8 mouse cellular contexts compared by ENCODE assay signal in genomic region chr2:6192820-6193590, GRCm38 (mm10). TPM values are rescaled to one million over a fixed set of nuclear protein-coding genes. Genes with fewer than 3 reads are reported as not detected.
DNase-seq lines count a peak whose midpoint lies in the region; ATAC-seq and TF ChIP-seq lines count a peak whose summit lies in the region.

No protein-coding gene starts in this region.

- peaks cover 1% of the 10 kb centered on the region; the same call in 1 of the 2 replicates for H3K4me1 ChIP-seq in heart, adult 2 months (ENCODE audit: control insufficient read depth, insufficient read depth, low read length)
- H3K4me1 ChIP-seq in limb, embryonic 11.5 days (ENCODE audit: control insufficient read depth, insufficient read depth, low read length) = peaks cover 6% of the 10 kb centered on the region
- H3K4me1 ChIP-seq in midbrain, embryonic 15.5 days = peaks cover 12% of the 10 kb centered on the region
- no peaks in the 10 kb centered on the region; the same call in 1 of the 2 replicates for H3K4me1 ChIP-seq in stomach, embryonic 16.5 days (ENCODE audit: control insufficient read depth, insufficient read depth, low read length)

- H3K27me3 ChIP-seq in heart, adult 2 months (ENCODE audit: control insufficient read depth, insufficient read depth, low read length) = no peaks in the 10 kb centered on the region
- H3K27me3 ChIP-seq in limb, embryonic 11.5 days (ENCODE audit: control insufficient read depth, insufficient read depth, low read length) = no peaks in the 10 kb centered on the region
- H3K27me3 ChIP-seq in midbrain, embryonic 15.5 days (replicated peaks) = no peaks in the 10 kb centered on the region
- no peaks in the 10 kb centered on the region for H3K27me3 ChIP-seq in stomach, embryonic 16.5 days (ENCODE audit: control insufficient read depth, insufficient read depth, low read length)

- no peaks in the 10 kb centered on the region for H3K36me3 ChIP-seq in heart, adult 2 months (ENCODE audit: control insufficient read depth, insufficient read depth, low read length)
- no peaks in the 10 kb centered on the region for H3K36me3 ChIP-seq in limb, embryonic 11.5 days (ENCODE audit: control insufficient read depth, insufficient read depth, low read length)
- H3K36me3 ChIP-seq in midbrain, embryonic 15.5 days (replicated peaks) = no peaks in the 10 kb centered on the region
- no peaks in the 10 kb centered on the region for H3K36me3 ChIP-seq in stomach, embryonic 16.5 days (ENCODE audit: control insufficient read depth, insufficient read depth, low read length)

- intact Hi-C loops in heart, adult 2 months (cut with DNase I) = loop anchor here (1.0 to 2.0 kb wide), 2 partner anchors 28 to 212 kb away; no protein-coding TSS in a partner anchor

- ATAC-seq in limb, embryonic 11.5 days (ENCODE audit: insufficient number of reproducible peaks, low FRiP score, low TSS enrichment, low read depth) = peak; percentile 55; the same call in 1 of the 2 replicates
- peak; percentile 62 for ATAC-seq in midbrain, embryonic 15.5 days (replicated peaks)
- ATAC-seq in stomach, embryonic 16.5 days (ENCODE audit: insufficient read depth, low FRiP score) = peak; percentile 65

- H3K79me2 ChIP-seq in heart, adult 2 months (replicated peaks; ENCODE audit: control insufficient read depth, insufficient read depth, low read length) = no peaks in the 10 kb centered on the region

- no peaks in the 10 kb centered on the region for H3K9me3 ChIP-seq in limb, embryonic 11.5 days (ENCODE audit: control insufficient read depth, low read length)
- no peaks in the 10 kb centered on the region for H3K9me3 ChIP-seq in midbrain, embryonic 15.5 days
- H3K9me3 ChIP-seq in stomach, embryonic 16.5 days (replicated peaks; ENCODE audit: control insufficient read depth, low read length) = no peaks in the 10 kb centered on the region

- H3K4me3 ChIP-seq in heart, adult 2 months = no peak overlapping the region
- H3K4me3 ChIP-seq in limb, embryonic 11.5 days (ENCODE audit: low read depth, low read length) = no peak overlapping the region
- no peak overlapping the region for H3K4me3 ChIP-seq in midbrain, embryonic 15.5 days
- no peak overlapping the region for H3K4me3 ChIP-seq in stomach, embryonic 16.5 days (replicated peaks; ENCODE audit: low read length)

- peak; percentile 74 for DNase-seq in A20 (ENCODE audit: low read depth, low spot score)
- peak; percentile 73 for DNase-seq in adrenal gland, postnatal 10 days
- DNase-seq in embryo, embryonic 9.5 days (ENCODE audit: extremely low spot score) = peak; percentile 58
- DNase-seq in heart, adult 2 months = peak in 1 of 2 experiments; percentile 44
- peak; percentile 62 for DNase-seq in kidney, adult 18-20 months
- DNase-seq in limb, embryonic 11.5 days (ENCODE audit: low spot score) = peak; percentile 78

- no peak overlapping the region for H3K27ac ChIP-seq in heart, adult 2 months
- H3K27ac ChIP-seq in limb, embryonic 11.5 days (replicated peaks; ENCODE audit: low read depth, low read length) = no peak overlapping the region
- no peak overlapping the region for H3K27ac ChIP-seq in midbrain, embryonic 15.5 days
- no peak overlapping the region for H3K27ac ChIP-seq in stomach, embryonic 16.5 days (ENCODE audit: low read length)

- TF ChIP-seq CTCF in heart, adult 2 months (IDR thresholded peaks at IDR 0.05) = peak; percentile 80

- TF ChIP-seq POLR2A in heart, adult 2 months (IDR thresholded peaks at IDR 0.05; ENCODE audit: insufficient read depth, low read depth, low read length) = no peak

- no peak overlapping the region for H3K4me2 ChIP-seq in limb, embryonic 11.5 days (ENCODE audit: low read depth, severe bottlenecking)
- H3K4me2 ChIP-seq in midbrain, embryonic 15.5 days = no peak overlapping the region
- no peak overlapping the region for H3K4me2 ChIP-seq in stomach, embryonic 16.5 days (ENCODE audit: low read depth, low read length)

- no peak for TF ChIP-seq EP300 in heart, adult 2 months (IDR thresholded peaks at IDR 0.05; ENCODE audit: insufficient read depth, low read depth, low read length)

- 66% methylated on average over 20 of the region's 20 CpGs for WGBS in heart, adult 2 months
- 75% methylated on average over 20 of the region's 20 CpGs for WGBS in limb, embryonic 11.5 days
- 75% methylated on average over 20 of the region's 20 CpGs for WGBS in midbrain, embryonic 15.5 days
- 67% methylated on average over 20 of the region's 20 CpGs for WGBS in stomach, embryonic 16.5 days

- no peak overlapping the region for H3K9ac ChIP-seq in heart, adult 2 months (ENCODE audit: low read depth, low read length)
- H3K9ac ChIP-seq in limb, embryonic 11.5 days (ENCODE audit: low read length) = no peak overlapping the region
- H3K9ac ChIP-seq in midbrain, embryonic 15.5 days = no peak overlapping the region
- H3K9ac ChIP-seq in stomach, embryonic 16.5 days (ENCODE audit: low read length) = no peak overlapping the region

RNA-seq across cellular contexts. Expression of gene Echdc3, which starts 19.8 kb away (rescaled TPM):
- total RNA-seq in adrenal gland, postnatal 10 days (2021) = 10 to 100 TPM; 61.9 to 65.2 TPM
- 10 to 100 TPM; 24.0 to 27.1 TPM for total RNA-seq in heart, adult 2 months (2021)
- 30.6 and 41.7 TPM in 2 replicates for polyA plus RNA-seq in heart, adult 2 months (2012; rRNA removed)
- polyA plus RNA-seq in limb, embryonic 11.5 days (2014; fragmentation: Nextera tagmentation; extraction: Ambion mirVana) = 2.7 and 4.5 TPM in 2 replicates
- 1.2 and 1.3 TPM in 2 replicates for polyA plus RNA-seq in midbrain, embryonic 15.5 days (2015; fragmentation: Nextera tagmentation; extraction: Ambion mirVana)
- polyA plus RNA-seq in stomach, embryonic 16.5 days (2015; fragmentation: Nextera tagmentation; extraction: Ambion mirVana) = 12.1 and 13.6 TPM in 2 replicates
